Mouse (Mus musculus): Measurements from ENCODE around the gene Ube3c.
A peak's percentile ranks its signal among the peaks of the same experiment; 100 is the strongest.

Gene Ube3c

DNA sequence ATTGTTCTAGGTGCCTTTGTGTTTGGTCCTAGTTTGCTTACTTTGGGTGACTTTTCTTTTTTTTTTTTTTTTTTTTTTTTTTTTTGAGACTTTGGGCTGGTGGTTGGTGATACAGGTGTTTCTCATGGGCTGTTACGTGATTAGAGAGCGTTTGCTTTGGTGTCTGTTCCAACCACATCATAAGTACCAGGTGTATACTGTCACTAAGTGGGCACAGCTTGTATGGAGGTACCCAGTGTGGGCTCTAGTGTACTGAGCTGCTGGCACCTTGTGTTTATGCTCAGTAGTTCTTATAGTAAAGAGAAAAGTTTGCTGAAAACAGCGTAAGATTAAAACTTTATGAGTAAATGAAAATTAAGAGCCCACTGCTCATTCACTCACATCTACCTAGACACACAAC lies 107.4 kb downstream of the Ube3c start:
- DNase-seq = no peak

DNA sequence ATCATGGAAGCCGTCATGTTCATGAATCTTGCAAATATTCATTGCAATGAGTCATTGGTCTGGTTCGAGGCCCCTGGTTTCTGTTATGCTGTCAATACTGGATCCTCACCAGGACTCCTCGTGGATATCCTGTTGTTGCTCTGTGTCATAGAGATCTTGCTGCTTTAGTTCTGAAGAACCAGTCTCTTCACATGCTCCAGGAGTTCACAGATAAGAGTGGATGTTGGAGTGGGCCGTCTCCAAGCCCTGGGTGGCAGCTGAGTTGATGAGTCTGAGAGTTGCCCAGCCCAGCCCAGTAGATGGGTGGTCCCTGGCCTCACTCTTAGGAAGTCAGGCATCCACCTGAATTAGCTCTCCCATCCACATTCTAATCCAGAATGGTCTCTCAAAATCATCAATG lies 116.0 kb downstream of the Ube3c start:
- no peak for DNase-seq

DNA sequence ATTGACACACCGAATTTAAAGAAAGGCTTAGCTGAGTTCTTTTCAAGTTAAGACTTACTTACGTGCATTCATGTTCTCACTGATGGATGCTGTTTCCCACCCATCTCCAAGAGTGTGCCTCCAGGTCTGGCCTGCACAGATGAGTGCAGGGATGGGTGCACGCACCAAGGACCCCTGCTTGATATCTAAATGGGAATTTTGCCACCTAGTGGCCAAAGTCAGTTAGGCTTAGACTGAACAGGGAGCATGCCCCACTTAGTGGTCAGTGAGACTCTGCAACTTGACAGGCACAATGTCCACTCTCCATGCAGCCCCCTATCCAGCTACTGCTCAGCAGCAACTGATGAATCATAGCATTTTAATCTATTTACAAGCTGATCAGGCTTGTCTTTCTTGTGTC lies 118.6 kb downstream of the Ube3c start:
- peak; percentile 54 for DNase-seq

GRCm38 (mm10) chr5:29688352-29688751 lies 119.3 kb downstream of the Ube3c start:
- DNase-seq = no peak

- no peak for DNase-seq
Measured at GRCm38 (mm10) chr5:29698493-29698892, 129.5 kb downstream of the Ube3c start.

GRCm38 (mm10) chr5:29699520-29700202 lies 130.6 kb downstream of the Ube3c start:
- DNase-seq = no peak

DNA sequence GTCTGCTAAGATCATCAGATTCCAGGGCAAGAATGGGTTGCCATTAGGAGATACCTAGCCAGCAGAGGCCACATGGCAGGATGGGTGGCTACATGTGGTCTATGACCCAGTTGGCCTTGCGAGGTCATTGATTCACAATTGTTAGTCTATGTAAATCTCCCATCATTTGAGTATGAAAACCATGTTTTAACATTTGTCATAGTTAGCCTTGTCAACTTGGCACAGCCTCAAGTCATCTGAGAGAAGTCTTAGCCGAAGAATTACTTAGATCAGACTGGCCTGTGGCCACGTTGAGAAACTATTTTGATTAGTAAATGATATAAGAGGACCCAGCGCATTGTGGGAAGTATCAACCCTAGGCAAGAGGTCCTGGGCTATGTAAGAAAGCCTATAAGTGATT lies 138.2 kb downstream of the Ube3c start:
- no peak for DNase-seq

DNA sequence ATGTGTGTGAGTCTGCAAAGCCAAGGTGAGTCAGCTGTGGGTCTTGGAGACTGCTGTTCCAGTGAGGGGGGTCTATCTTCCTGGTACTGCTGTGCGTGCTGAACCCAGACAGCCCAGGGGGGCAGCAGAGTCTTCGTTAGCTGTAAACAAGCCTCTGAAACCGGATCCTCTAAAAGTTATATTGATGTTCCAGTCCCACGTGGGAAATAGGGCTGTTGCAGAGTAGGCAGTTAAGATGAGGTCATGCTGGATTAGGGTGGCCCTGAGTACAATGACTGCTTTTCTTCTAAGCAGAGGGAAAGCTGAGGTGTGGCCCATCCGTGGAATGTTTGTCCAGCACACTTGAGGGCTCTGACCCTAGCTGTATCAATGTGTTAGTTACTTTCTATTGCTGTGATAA lies 139.2 kb downstream of the Ube3c start:
- DNase-seq = no peak

DNA sequence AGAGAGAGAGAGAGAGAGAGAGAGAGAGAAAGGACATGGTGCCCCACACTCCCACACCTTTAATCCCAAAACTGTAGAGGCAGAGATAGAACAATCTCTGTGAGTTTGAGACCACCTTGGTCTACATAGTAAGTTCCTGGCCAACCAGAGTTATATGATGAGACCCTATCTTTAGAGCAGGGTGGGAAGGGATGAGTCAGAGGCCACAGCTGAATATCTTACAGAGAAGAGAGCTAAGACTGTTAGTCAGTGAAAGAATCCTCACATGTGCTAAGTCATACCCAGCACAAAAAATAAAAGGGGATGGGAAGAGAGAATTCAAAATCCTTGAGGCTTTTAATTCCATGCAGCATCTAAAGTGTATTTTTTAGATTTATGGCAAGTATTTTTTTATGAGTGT lies 142.6 kb downstream of the Ube3c start:
- DNase-seq = no peak

DNA sequence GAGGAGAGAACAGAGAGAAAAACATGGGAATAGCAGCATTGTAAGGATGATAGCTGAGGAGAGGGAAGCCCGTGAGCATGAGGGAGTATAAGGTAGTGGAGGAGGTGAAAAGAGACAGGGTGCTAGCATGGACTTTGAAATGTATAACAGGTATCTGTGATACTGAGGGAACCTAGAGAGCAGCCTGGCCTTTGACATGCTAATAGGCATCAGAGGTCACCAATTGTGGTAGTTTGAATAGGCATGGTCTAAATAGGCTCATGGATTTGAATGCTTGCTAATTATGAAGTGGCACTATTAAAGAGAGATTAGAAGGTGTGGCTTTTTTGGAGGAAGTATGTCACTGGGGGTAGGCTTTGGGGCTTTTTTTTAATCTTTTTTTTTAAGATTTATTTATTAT lies 143.9 kb downstream of the Ube3c start:
- no peak for DNase-seq

DNA sequence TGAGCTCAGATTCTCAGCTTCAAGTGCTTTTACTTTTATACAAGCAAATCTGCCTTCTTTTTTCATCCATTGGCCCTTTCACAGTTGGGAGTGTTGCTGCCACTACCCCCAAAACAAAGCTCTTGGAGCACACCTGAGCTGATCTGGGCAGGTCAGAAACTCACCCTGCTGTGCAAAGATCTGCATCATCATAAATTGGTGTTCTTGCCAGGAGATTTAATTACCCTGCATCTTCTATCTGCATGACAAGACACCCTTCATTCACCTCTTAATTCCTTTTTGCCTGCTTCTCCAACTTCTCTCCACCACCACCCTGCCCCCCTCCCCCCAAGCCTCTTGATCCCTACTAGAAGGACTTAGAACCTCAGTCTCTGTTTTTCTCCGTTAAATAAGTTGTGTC lies 152.1 kb downstream of the Ube3c start:
- no peak for DNase-seq

- DNase-seq = no peak
Measured at GRCm38 (mm10) chr5:29725369-29725768, 156.3 kb downstream of the Ube3c start.

Measured in kidney, postnatal 10 days (tissue).